Mouse (Mus musculus) limb, embryonic 11.5 days (tissue): ENCODE data around the gene Zswim8. TPM values are rescaled to one million over a fixed set of nuclear protein-coding genes. Genes with fewer than 3 reads are reported as not detected.
"Not testable (repeated sequence)": the region's sequence is repeated elsewhere in the genome, so short reads cannot be mapped to it uniquely, and the experiment has no call there.

Experiments used
- ATAC-seq: fragments of 200-750 bp; cut with Nextera tagmentation; 2 replicates; pipeline ENCODE4 v1.8.0; 2017; ENCODE audit warnings: low read depth; ENCODE audit not compliant: insufficient number of reproducible peaks, low FRiP score, low TSS enrichment
- DNase-seq: peaks from one replicate; pipeline ENCODE4 v3.0.0-alpha.2; 2015; ENCODE audit warnings: low spot score
- H3K27ac ChIP-seq: fragments of 300-500 bp; sonication (generic); replicated peaks from 2 replicates; pipeline ENCODE4 v1.5.1; 2014; ENCODE audit warnings: low read depth, mild to moderate bottlenecking, low read length
- H3K27me3 ChIP-seq: fragments of 300-500 bp; sonication (generic); 2 replicates; pipeline ENCODE4 v1.6.1; 2014; ENCODE audit warnings: mild to moderate bottlenecking, low read length, mixed read lengths; ENCODE audit not compliant: control insufficient read depth, insufficient read depth
- H3K36me3 ChIP-seq: fragments of 300-500 bp; sonication (generic); 2 replicates; pipeline ENCODE4 v1.6.1; 2014; ENCODE audit warnings: mild to moderate bottlenecking, low read length, moderate library complexity, mixed read lengths; ENCODE audit not compliant: control insufficient read depth, insufficient read depth
- H3K4me1 ChIP-seq: fragments of 300-500 bp; sonication (generic); 2 replicates; pipeline ENCODE4 v1.6.1; 2014; ENCODE audit warnings: low read length, mixed read lengths; ENCODE audit not compliant: control insufficient read depth, insufficient read depth
- H3K4me2 ChIP-seq: fragments of 300-500 bp; sonication (generic); 2 replicates; pipeline ENCODE4 v1.6.1; 2014; ENCODE audit warnings: low read depth, mild to moderate bottlenecking, moderate library complexity; ENCODE audit not compliant: severe bottlenecking
- H3K4me3 ChIP-seq: fragments of 300-500 bp; sonication (generic); 2 replicates; pipeline ENCODE4 v1.5.1; 2014; ENCODE audit warnings: low read depth, low read length
- H3K9ac ChIP-seq: fragments of 300-500 bp; sonication (generic); 2 replicates; pipeline ENCODE4 v1.6.1; 2014; ENCODE audit warnings: mild to moderate bottlenecking, low read length
- H3K9me3 ChIP-seq: fragments of 300-500 bp; sonication (generic); 2 replicates; pipeline ENCODE4 v1.6.1; 2016; ENCODE audit warnings: low read length; ENCODE audit not compliant: control insufficient read depth
- WGBS: fragments of 180-500 bp; shearing (Covaris S2); extraction: QIAGEN DNeasy Blood & Tissue Kit; methylation state at CpG from one replicate; pipeline ENCODE4 v1.1.7; 2014; 5-methylcytosine and 5-hydroxymethylcytosine counted together
- polyA plus RNA-seq: library from polyadenylated mRNA; unstranded; fragments of >200 nt; fragmentation: Nextera tagmentation; extraction: Ambion mirVana; gene quantifications from 2 replicates; pipeline ENCODE4 v1.2.1, GENCODE M21; 2014

The Zswim8 gene
- polyA plus RNA-seq, 1 experiment from 2014 or later = 28.0 TPM

GRCm38 (mm10) chr14:20695761-20696520 is 11.4 kb upstream of the Zswim8 start:
- peak overlapping the region; percentile 72 for H3K4me3 ChIP-seq
- DNase-seq = no peak
- peaks cover 19% of the 10 kb centered on the region for H3K4me1 ChIP-seq
- peaks cover 14% of the 10 kb centered on the region; the same call in 1 of the 2 replicates for H3K36me3 ChIP-seq
- peak overlapping the region; percentile 83 for H3K9ac ChIP-seq
- WGBS = 15% methylated on average over 27 of the region's 27 CpGs
- H3K9me3 ChIP-seq = no peaks in the 10 kb centered on the region
- no peak; the same call in 1 of the 2 replicates for ATAC-seq
- H3K4me2 ChIP-seq = peak overlapping the region; percentile 75
- H3K27ac ChIP-seq = no peak overlapping the region; the same call in 1 of the 2 replicates
- no peaks in the 10 kb centered on the region for H3K27me3 ChIP-seq

DNA sequence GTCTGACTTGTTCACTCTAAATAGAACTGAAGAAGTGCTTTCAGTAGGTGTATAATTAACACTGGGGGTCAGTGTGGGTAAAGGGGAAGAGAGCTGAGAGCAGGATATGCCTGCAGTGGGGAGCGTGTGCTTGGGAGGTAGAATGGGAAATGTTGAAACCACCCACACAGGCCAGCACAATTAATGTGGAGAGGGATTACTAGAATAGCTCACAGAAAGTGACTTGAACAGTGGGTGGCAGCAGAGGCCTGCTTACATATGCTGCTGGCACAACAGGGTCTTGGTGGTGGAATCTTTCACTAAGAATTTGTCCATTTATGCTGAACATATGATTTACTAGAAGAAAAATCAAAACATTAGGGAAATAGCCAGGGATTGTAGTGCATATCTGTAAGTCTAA is 10.4 kb upstream of the Zswim8 start:
- peaks cover 23% of the 10 kb centered on the region for H3K4me1 ChIP-seq

DNA sequence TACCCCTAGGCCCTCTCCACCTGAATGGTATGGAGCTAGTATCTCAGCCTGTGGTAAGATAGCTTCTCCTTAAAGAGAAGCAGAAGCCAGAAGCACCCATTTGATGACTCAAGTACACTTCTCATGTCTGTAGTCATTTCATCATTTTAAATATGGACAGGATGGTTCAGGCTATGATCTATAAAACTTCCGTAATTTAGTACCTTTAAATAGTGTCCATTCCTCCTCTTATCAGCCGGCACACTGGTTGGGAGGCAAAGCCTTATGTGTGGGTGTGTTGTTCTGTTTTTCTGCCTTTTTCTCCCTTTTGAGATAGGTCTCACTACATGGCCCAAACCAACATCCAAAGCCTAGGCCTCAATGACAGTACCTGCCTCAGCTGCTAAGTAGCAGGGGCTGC is 8.8 kb upstream of the Zswim8 start:
- no peak overlapping the region for H3K4me3 ChIP-seq
- DNase-seq (no peak), ATAC-seq (no peak)
- H3K36me3 ChIP-seq = peaks cover 1% of the 10 kb centered on the region; the same call in 1 of the 2 replicates
- no peak overlapping the region for H3K27ac ChIP-seq
- no peak overlapping the region for H3K4me2 ChIP-seq
- no peaks in the 10 kb centered on the region for H3K9me3 ChIP-seq
- no peak overlapping the region for H3K9ac ChIP-seq
- no peaks in the 10 kb centered on the region for H3K27me3 ChIP-seq
- WGBS = 86% methylated on average over 2 of the region's 2 CpGs
- H3K4me1 ChIP-seq = peaks cover 23% of the 10 kb centered on the region

More for the DNA sequence above, 10.4 kb upstream of the Zswim8 start:
- H3K4me2 ChIP-seq = peak overlapping the region; percentile 75; the same call in 1 of the 2 replicates
- H3K9me3 ChIP-seq = no peaks in the 10 kb centered on the region
- peak; percentile 56 for DNase-seq
- no peak overlapping the region for H3K9ac ChIP-seq
- peaks cover 6% of the 10 kb centered on the region; the same call in 1 of the 2 replicates for H3K36me3 ChIP-seq
- no peak for ATAC-seq
- 39% methylated on average over 1 of the region's 1 CpGs for WGBS
- no peaks in the 10 kb centered on the region for H3K27me3 ChIP-seq
- peak overlapping the region; percentile 12; the same call in 1 of the 2 replicates for H3K4me3 ChIP-seq
- no peak overlapping the region for H3K27ac ChIP-seq

- H3K9ac ChIP-seq = no peak overlapping the region
- H3K27me3 ChIP-seq = no peaks in the 10 kb centered on the region
- peaks cover 20% of the 10 kb centered on the region for H3K4me1 ChIP-seq
- H3K4me3 ChIP-seq = no peak overlapping the region
- WGBS = 86% methylated on average over 3 of the region's 3 CpGs
- H3K4me2 ChIP-seq = no peak overlapping the region
- no peak for ATAC-seq
- no peak for DNase-seq
- H3K36me3 ChIP-seq = peaks cover 8% of the 10 kb centered on the region; the same call in 1 of the 2 replicates
- no peak overlapping the region for H3K27ac ChIP-seq
- no peaks in the 10 kb centered on the region for H3K9me3 ChIP-seq
Observed at GRCm38 (mm10) chr14:20700362-20700761, 7.0 kb upstream of the Zswim8 start.

- DNase-seq (no peak), ATAC-seq (no peak)
- Histone ChIP-seq H3K27ac (no peak overlapping the region), H3K27me3 (no peaks in the 10 kb centered on the region), H3K4me1 (peaks cover 12% of the 10 kb centered on the region), H3K4me3 (peak overlapping the region; percentile 81; the same call in 1 of the 2 replicates), H3K9me3 (no peaks in the 10 kb centered on the region), H3K36me3 (peaks cover 8% of the 10 kb centered on the region; the same call in 1 of the 2 replicates), H3K9ac (no peak overlapping the region), H3K4me2 (peak overlapping the region; percentile 64)
- 79% methylated on average over 8 of the region's 8 CpGs for WGBS
Observed at GRCm38 (mm10) chr14:20701554-20701953, 5.8 kb upstream of the Zswim8 start.

DNA sequence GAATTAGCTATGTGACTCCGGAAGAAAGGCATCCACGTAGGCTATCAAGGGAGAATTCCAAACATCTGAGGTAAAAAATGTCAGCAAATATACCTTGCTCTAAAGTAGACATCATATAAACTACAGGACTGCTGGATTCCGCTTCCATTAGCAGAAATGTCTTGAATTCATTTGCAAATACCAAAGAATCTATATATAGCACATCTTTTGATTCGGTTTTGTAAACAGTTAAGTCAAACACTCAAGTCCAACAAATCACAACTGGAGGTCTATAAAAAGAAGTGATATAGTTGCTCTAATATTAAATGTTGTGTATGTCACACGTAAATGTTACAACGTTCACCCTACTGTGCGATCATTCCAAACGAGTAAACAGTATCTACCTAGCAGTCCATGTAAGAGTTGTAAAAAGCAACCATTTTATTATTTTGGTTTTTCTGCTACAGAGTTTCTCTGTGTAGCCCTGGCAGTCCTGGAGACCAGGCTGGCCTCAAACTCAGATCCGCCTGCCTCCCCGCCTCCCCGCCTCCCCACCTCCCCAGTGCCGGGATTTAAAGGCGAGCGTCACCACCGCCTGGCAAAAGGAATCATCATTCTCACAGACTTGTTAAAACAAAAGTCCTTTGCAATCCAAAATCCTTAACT is 5.1 kb upstream of the Zswim8 start:
- Histone ChIP-seq H3K27me3 (no peaks in the 10 kb centered on the region), H3K9ac (peak overlapping the region; percentile 82), H3K4me1 (peaks cover 9% of the 10 kb centered on the region), H3K27ac (peak overlapping the region; percentile 87), H3K4me3 (peak overlapping the region; percentile 81), H3K4me2 (peak overlapping the region; percentile 64), H3K36me3 (peaks cover 8% of the 10 kb centered on the region; the same call in 1 of the 2 replicates), H3K9me3 (no peaks in the 10 kb centered on the region)
- ATAC-seq (peak; percentile 22; the same call in 1 of the 2 replicates), DNase-seq (no peak)
- 14% methylated on average over 15 of the region's 15 CpGs for WGBS

- Histone ChIP-seq H3K9me3 (no peaks in the 10 kb centered on the region), H3K4me1 (0 out of 2 replicates have a peak, but pooled peaks cover 7% of the 10 kb centered on the region), H3K27ac (peak within 1 kb of the TSS; percentile 87), H3K4me3 (peak within 1 kb of the TSS; percentile 81), H3K9ac (peak within 1 kb of the TSS; percentile 82), H3K27me3 (no peaks in the 10 kb centered on the region), H3K36me3 (peaks cover 8% of the 10 kb centered on the region; the same call in 1 of the 2 replicates), H3K4me2 (peak within 1 kb of the TSS; percentile 64)
- peak; percentile 95 for DNase-seq
- WGBS = under 1% methylated on average over 61 of the region's 61 CpGs
- peak; percentile 66; the same call in 1 of the 2 replicates for ATAC-seq
Observed at GRCm38 (mm10) chr14:20702741-20703381, 4.5 kb upstream of the Zswim8 start, which contains the start of gene Chchd1. Chchd1 (plus strand) TSS chr14:20703006.

DNA sequence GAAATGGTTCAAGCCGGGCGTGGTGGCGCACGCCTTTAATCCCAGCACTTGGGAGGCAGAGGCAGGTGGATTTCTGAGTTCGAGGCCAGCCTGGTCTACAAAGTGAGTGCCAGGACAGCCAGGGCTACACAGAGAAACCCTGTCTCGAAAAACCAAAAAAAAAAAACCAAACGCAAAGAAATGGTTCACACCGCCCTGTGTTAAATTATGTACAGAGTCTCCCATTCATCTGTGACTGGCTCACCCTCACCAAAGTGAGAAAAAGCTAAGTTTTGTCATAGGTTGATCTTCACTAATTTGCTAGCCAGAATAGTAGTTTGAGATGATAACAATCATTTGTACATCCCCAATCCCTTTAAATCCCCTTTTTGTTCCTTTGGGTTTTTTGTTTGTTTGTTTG is 3.9 kb upstream of the Zswim8 start:
- H3K9me3 ChIP-seq, H3K27me3 ChIP-seq, ATAC-seq, DNase-seq, H3K4me1 ChIP-seq, H3K36me3 ChIP-seq: not testable (repeated sequence)
- Histone ChIP-seq H3K4me2 (peak overlapping the region; percentile 64), H3K9ac (peak overlapping the region; percentile 82), H3K27ac (peak overlapping the region; percentile 87; the same call in 1 of the 2 replicates), H3K4me3 (peak overlapping the region; percentile 81)
- WGBS = 10% methylated on average over 8 of the region's 8 CpGs
